Mouse (Mus musculus) stomach, embryonic 14.5 days (tissue): ENCODE results near the gene Mars. TPM values are rescaled to one million over a fixed set of nuclear protein-coding genes. Genes with fewer than 3 reads are reported as not detected.

Experiments
- ATAC-seq: fragments of 200-750 bp; cut with Nextera tagmentation; 2 replicates; pipeline ENCODE4 v1.8.0; 2017; ENCODE audit warnings: low read depth, moderate TSS enrichment; ENCODE audit not compliant: insufficient number of reproducible peaks, insufficient read depth, low FRiP score
- H3K27ac ChIP-seq: fragments of 300-500 bp; sonication (generic); 2 replicates; pipeline ENCODE4 v1.5.1; 2014; ENCODE audit warnings: mild to moderate bottlenecking, low read length, moderate library complexity, mixed read lengths
- H3K27me3 ChIP-seq: fragments of 300-500 bp; sonication (generic); 2 replicates; pipeline ENCODE4 v1.6.1; 2014; ENCODE audit warnings: low read length, control low read depth, mixed read lengths; ENCODE audit not compliant: control insufficient read depth, insufficient read depth
- H3K36me3 ChIP-seq: fragments of 300-500 bp; sonication (generic); 2 replicates; pipeline ENCODE4 v1.6.1; 2014; ENCODE audit warnings: mild to moderate bottlenecking, control low read depth, low read length, moderate library complexity, mixed read lengths; ENCODE audit not compliant: control insufficient read depth, insufficient read depth
- H3K4me1 ChIP-seq: fragments of 300-500 bp; sonication (generic); 2 replicates; pipeline ENCODE4 v1.6.1; 2014; ENCODE audit warnings: low read length, control low read depth, mixed read lengths; ENCODE audit not compliant: control insufficient read depth, insufficient read depth
- H3K4me2 ChIP-seq: fragments of 300-500 bp; sonication (generic); replicated peaks from 2 replicates; pipeline ENCODE4 v1.6.1; 2014; ENCODE audit warnings: low read depth, low read length, control low read depth
- H3K4me3 ChIP-seq: fragments of 300-500 bp; sonication (generic); 2 replicates; pipeline ENCODE4 v1.5.1; 2014; ENCODE audit warnings: low read depth, low read length, control low read depth
- H3K9ac ChIP-seq: fragments of 300-500 bp; sonication (generic); replicated peaks from 2 replicates; pipeline ENCODE4 v1.6.1; 2014; ENCODE audit warnings: low read depth, mild to moderate bottlenecking, control low read depth, low read length, moderate library complexity, mixed read lengths
- H3K9me3 ChIP-seq: fragments of 300-500 bp; sonication (generic); 2 replicates; pipeline ENCODE4 v1.6.1; 2016; ENCODE audit warnings: low read depth, low read length, control low read depth; ENCODE audit not compliant: control insufficient read depth
- WGBS: fragments of 180-500 bp; shearing (Covaris S2); extraction: QIAGEN DNeasy Blood & Tissue Kit; methylation state at CpG from one replicate; pipeline ENCODE4 v1.1.7; 2014; 5-methylcytosine and 5-hydroxymethylcytosine counted together
- polyA plus RNA-seq: library from polyadenylated mRNA; unstranded; fragments of >200 nt; fragmentation: Nextera tagmentation; extraction: Ambion mirVana; gene quantifications from 2 replicates; pipeline ENCODE4 v1.2.1, GENCODE M21; 2014

The Mars gene
- polyA plus RNA-seq, 1 experiment from 2014 or later: 107 TPM

DNA sequence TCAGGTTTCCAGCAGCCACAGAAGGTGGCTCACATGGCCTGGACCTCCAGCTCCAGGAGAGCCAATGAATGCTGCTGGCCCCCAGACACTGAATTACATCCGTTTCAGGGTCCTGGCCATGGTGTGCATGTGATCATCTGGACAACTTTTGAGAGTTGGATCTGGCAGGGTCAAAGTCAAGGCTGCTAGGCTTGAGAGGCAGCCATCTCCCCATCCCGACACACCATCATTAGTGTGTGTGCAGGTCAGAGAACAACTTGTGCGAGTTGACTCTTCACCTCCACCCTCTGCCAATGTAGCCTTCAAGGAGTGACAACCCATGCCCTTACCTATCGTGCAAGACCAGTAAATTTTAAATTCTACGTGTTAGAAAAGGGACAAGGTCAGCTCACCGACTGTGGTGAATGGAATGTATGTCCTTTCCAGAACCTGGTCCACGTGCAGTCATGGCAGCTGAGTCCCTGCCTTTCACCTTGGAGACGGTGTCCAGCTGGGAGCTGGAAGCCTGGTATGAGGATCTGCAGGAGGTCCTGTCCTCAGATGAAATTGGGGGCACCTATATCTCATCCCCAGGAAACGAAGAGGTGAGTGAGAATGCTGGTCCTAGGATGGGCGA is 16.6 kb downstream of the Mars start:
- H3K4me1 ChIP-seq: peaks cover 18% of the 10 kb centered on the region
- 88% methylated on average over 10 of the region's 10 CpGs for WGBS
- H3K4me2 ChIP-seq: no peak overlapping the region
- no peak overlapping the region for H3K27ac ChIP-seq
- no peak overlapping the region for H3K4me3 ChIP-seq
- H3K9me3 ChIP-seq: no peaks in the 10 kb centered on the region
- H3K36me3 ChIP-seq: peaks cover 60% of the 10 kb centered on the region
- H3K9ac ChIP-seq: no peak overlapping the region
- no peaks in the 10 kb centered on the region for H3K27me3 ChIP-seq
- no peak for ATAC-seq

DNA sequence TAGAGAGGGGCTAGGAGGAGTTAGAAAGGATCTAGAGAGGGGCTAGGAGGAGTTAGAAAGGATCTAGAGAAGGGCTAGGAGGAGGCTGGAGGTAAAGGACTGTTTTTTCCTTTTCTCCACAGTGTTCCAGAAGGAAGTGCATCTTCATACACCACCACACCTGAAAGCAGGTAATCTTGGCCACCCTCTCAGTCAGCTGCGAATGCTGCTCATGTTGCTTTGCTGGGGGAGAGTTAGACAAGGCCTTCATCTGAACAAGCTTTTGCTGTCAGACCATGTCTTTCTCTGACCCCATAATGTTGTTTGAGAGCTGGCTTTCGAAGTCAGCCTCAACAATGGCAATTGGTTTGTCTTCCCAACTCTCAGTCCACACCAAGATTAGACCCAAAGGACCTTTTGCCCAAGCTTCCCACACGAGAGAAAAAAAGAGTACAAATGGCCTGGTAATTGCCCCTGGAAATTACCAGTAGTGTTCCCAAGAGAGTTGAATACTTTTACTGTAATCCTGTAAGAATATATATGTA is 17.9 kb downstream of the Mars start:
- ATAC-seq: no peak
- H3K4me2 ChIP-seq: no peak overlapping the region
- H3K9ac ChIP-seq: no peak overlapping the region
- no peaks in the 10 kb centered on the region for H3K27me3 ChIP-seq
- no peak overlapping the region for H3K27ac ChIP-seq
- WGBS: 88% methylated on average over 3 of the region's 3 CpGs
- H3K9me3 ChIP-seq: no peaks in the 10 kb centered on the region
- peaks cover 47% of the 10 kb centered on the region for H3K36me3 ChIP-seq
- H3K4me1 ChIP-seq: peaks cover 25% of the 10 kb centered on the region
- H3K4me3 ChIP-seq: no peak overlapping the region

DNA sequence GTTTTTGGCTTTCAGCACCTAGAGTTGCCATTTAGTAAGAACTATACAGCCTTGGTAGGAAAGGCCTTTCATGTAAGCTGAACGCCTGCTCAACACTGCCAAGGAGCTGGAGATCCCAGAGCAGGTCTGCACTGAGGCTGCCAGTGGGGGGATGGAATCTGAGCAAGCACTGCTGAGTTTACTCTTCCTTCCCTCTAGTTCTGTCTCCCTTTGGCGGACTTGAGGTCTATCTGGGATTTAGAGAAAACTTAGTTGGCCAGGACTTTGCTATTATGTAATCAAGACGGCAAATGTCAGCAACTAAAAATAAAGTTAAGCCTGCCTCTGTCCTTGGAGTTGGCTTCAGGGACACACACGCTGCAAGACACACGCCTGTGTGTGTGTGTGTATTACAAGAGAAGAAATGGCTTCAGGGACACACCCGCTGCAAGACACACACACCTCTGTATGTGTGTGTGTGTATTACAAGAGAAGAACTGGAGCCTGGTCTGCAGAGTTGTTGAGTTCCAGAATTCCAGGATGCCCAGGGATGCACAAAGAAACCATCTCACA is 18.5 kb downstream of the Mars start:
- H3K9me3 ChIP-seq: no peaks in the 10 kb centered on the region

DNA sequence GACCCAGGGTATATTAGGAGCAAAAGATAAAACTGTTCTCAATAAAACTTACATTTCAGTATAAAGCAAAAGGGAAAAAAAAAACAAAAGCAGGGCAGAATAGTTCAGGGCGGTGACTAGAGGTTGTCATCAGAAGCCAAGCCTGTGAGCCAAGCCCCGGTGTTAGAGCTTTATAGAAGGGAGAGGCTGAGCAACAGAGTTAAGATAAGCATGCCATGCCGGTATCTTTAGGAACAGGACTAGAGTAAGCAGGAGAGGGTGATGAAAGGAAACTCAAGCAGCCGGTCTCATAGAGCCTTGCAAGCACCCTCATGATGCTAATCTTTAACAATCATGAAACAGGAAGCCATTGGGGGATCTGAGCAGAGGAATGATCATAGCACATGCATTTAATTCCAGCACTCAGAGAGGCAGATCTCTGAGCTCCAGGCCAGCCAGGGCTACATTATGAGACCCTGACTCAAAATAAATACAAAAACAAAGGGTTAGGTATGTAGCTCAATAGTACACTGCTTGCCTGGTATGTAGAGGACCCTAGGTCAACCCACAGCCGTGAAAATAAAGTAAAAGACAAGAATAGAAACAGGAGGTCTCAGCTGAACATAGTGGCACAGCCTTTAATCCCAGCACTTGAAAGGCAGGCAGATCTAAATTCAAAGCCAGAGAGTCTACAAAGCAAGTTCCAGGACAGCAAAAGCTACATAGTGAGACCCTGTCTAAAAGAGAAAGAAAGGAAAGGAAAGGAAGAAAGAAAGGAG is 19.5 kb downstream of the Mars start:
- H3K36me3 ChIP-seq: peaks cover 37% of the 10 kb centered on the region
- H3K27ac ChIP-seq: peak overlapping the region; percentile 90; the same call in 1 of the 2 replicates
- H3K27me3 ChIP-seq: no peaks in the 10 kb centered on the region
- no peak for ATAC-seq
- H3K9me3 ChIP-seq: no peaks in the 10 kb centered on the region
- H3K9ac ChIP-seq: peak overlapping the region; percentile 50
- peak overlapping the region; percentile 83 for H3K4me2 ChIP-seq
- H3K4me1 ChIP-seq: peaks cover 34% of the 10 kb centered on the region
- H3K4me3 ChIP-seq: peak overlapping the region; percentile 64
- WGBS: 23% methylated on average over 5 of the region's 5 CpGs

More for the DNA sequence above, 18.5 kb downstream of the Mars start:
- peaks cover 43% of the 10 kb centered on the region for H3K36me3 ChIP-seq
- H3K9ac ChIP-seq: no peak overlapping the region
- H3K4me1 ChIP-seq: peaks cover 25% of the 10 kb centered on the region
- no peak overlapping the region for H3K27ac ChIP-seq
- ATAC-seq: no peak
- 78% methylated on average over 6 of the region's 6 CpGs for WGBS
- no peak overlapping the region for H3K4me2 ChIP-seq
- H3K4me3 ChIP-seq: no peak overlapping the region
- H3K27me3 ChIP-seq: no peaks in the 10 kb centered on the region

DNA sequence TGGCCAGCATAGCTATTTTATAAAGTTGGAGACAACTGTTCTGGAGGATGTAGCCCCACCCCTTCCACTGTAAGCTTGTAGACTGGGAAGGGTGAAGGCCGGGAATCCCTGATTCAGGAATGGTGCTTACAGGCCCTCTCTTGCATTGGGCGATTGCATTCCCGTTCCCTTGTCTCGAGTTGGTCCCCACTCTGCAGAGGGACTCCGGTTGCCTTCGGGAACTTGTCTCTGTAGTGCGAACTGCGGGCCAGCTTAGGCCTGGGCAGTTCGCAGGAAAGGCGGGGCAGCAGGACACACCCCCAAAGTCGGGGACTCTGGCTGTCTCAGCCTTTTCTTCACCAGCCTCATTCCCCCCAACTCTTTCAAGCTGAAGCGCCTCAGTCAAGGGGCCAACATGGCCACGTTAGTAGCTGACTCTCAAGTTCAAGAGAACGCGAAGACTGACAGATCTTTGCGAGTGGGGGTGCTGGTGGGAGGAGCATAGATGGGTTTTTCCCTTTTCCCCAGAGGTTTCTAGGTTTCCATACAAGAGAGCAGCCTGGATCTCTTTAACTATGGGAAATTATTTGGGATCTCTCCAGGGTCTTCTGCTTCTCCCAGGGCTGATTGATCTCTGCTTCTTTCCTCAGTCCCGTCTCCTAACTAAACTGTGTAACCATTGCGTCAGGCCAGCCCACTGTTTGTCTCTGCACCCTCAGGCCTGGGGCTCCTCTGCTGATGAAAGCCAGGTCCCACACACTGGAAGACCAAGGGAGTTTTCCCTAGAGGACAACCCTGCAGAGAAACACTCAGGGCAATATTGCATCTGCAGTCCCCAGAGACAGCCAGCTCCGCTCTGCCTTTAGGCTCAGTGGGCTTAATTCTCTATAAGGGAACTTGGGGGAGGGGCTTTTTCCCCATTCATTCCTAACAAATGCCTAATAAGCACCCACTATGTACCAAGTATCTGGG is 20.4 kb downstream of the Mars start:
- ATAC-seq: peak; percentile 30; the same call in 1 of the 2 replicates
- H3K27me3 ChIP-seq: no peaks in the 10 kb centered on the region
- peak overlapping the region; percentile 50 for H3K9ac ChIP-seq
- peaks cover 41% of the 10 kb centered on the region for H3K36me3 ChIP-seq
- H3K4me3 ChIP-seq: peak overlapping the region; percentile 64
- H3K9me3 ChIP-seq: no peaks in the 10 kb centered on the region
- WGBS: 3% methylated on average over 19 of the region's 19 CpGs
- H3K27ac ChIP-seq: peak overlapping the region; percentile 90
- peaks cover 42% of the 10 kb centered on the region for H3K4me1 ChIP-seq
- H3K4me2 ChIP-seq: peak overlapping the region; percentile 83

DNA sequence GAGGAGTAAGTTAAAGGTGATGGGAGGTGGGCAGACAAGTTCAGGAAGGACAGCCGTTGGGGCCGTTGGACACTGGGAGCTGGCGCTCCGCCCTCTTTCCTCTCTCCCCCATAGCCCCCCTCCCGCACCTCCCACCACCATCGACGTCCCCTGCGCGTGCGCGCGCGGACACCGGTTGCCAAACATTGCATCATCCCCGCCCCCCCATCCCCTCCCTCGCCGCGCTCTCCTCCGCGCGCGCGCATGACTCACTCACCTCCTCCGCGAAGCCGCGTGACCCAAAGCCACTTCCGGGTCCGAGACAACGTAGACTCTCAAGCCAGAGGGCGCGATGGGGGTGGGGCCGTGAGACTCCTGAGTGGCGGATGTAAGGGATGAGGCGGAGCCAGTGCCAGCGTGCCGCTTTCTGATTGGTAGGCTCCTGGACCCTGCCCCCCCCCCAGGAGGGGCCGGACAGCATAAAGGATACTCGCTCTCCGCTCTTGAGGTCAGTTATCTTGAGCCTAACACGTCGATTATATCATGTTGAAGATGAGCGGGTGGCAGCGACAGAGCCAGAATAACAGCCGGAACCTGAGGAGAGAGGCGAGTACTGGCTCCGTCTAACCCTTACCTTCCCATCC is 21.2 kb downstream of the Mars start:
- peak; percentile 92 for ATAC-seq
- Histone ChIP-seq H3K4me1 (peaks cover 48% of the 10 kb centered on the region), H3K4me2 (peak overlapping the region; percentile 96), H3K9me3 (no peaks in the 10 kb centered on the region), H3K4me3 (peak overlapping the region; percentile 64), H3K9ac (peak overlapping the region; percentile 50), H3K27me3 (no peaks in the 10 kb centered on the region), H3K27ac (peak overlapping the region; percentile 98), H3K36me3 (peaks cover 41% of the 10 kb centered on the region)
- WGBS: under 1% methylated on average over 41 of the region's 47 CpGs

DNA sequence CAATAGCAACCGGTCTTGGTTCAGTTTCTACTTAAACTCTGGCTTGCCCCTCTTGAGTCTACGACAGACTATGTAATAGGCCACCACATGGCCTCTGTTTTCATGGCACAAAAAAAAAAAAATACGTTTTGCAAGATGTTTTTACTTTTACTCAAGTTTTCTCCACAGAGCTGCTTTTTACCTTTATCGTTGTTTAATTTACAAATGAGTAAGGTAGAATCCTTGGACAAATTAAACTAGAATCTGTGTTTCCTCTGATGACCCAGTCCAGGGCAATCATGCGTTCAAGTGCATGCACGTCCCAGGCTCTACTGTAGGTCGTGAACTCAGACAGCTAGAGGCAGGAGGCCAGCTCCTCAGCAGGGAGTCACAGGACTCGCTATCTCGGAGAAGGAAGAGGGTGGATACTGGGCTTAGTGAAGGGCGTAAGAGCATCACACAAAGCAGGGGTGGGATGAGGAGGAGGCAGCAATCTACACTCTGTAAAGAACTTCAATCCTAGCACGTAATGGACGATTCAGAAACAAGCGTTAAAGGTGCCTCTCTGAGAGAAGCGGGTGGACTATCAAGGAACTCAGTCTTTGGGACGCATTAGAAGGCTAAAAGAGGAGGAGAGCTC is 21.9 kb downstream of the Mars start:
- ATAC-seq: peak; percentile 11; the same call in 1 of the 2 replicates
- WGBS: under 1% methylated on average over 15 of the region's 15 CpGs
- Histone ChIP-seq H3K4me2 (peak overlapping the region; percentile 96), H3K27me3 (no peaks in the 10 kb centered on the region), H3K27ac (peak overlapping the region; percentile 98), H3K36me3 (peaks cover 41% of the 10 kb centered on the region), H3K4me3 (peak overlapping the region; percentile 64), H3K9me3 (no peaks in the 10 kb centered on the region), H3K4me1 (peaks cover 49% of the 10 kb centered on the region), H3K9ac (peak overlapping the region; percentile 54)
